Mouse (Mus musculus) neural tube, embryonic 12.5 days (tissue): ENCODE data around the gene Arfgap3. TPM values are rescaled to one million over a fixed set of nuclear protein-coding genes. Genes with fewer than 3 reads are reported as not detected.

Source experiments
- ATAC-seq: fragments of 200-750 bp; cut with Nextera tagmentation; 2 replicates; pipeline ENCODE4 v1.8.0; 2017; ENCODE audit warnings: low read depth, mild to moderate bottlenecking, moderate TSS enrichment, moderate library complexity; ENCODE audit not compliant: low FRiP score
- H3K27ac ChIP-seq: fragments of 300-500 bp; sonication (generic); 2 replicates; pipeline ENCODE4 v1.5.1; 2016
- H3K27me3 ChIP-seq: fragments of 300-500 bp; sonication (generic); replicated peaks from 2 replicates; pipeline ENCODE4 v1.6.1; 2016; ENCODE audit warnings: mild to moderate bottlenecking
- H3K36me3 ChIP-seq: fragments of 300-500 bp; sonication (generic); 2 replicates; pipeline ENCODE4 v1.6.1; 2016; ENCODE audit warnings: mild to moderate bottlenecking
- H3K4me1 ChIP-seq: fragments of 300-500 bp; sonication (generic); 2 replicates; pipeline ENCODE4 v1.6.1; 2016
- H3K4me2 ChIP-seq: fragments of 300-500 bp; sonication (generic); replicated peaks from 2 replicates; pipeline ENCODE4 v1.6.1; 2016; ENCODE audit warnings: mild to moderate bottlenecking
- H3K4me3 ChIP-seq: fragments of 300-500 bp; sonication (generic); 2 replicates; pipeline ENCODE4 v1.5.1; 2016
- H3K9ac ChIP-seq: fragments of 300-500 bp; sonication (generic); 2 replicates; pipeline ENCODE4 v1.6.1; 2016; ENCODE audit warnings: mild to moderate bottlenecking
- H3K9me3 ChIP-seq: fragments of 300-500 bp; sonication (generic); 2 replicates; pipeline ENCODE4 v1.6.1; 2016; ENCODE audit warnings: mild to moderate bottlenecking
- WGBS: fragments of 180-500 bp; shearing (Covaris S2); methylation state at CpG from one replicate; pipeline ENCODE4 v1.1.7; 2016; 5-methylcytosine and 5-hydroxymethylcytosine counted together
- polyA plus RNA-seq: library from polyadenylated mRNA; unstranded; fragments of >200 nt; fragmentation: Nextera tagmentation; extraction: Ambion mirVana; gene quantifications from 2 replicates; pipeline ENCODE4 v1.2.1, GENCODE M21; 2016

The Arfgap3 gene
- polyA plus RNA-seq, 1 experiment from 2014 or later: 39.0 TPM

DNA sequence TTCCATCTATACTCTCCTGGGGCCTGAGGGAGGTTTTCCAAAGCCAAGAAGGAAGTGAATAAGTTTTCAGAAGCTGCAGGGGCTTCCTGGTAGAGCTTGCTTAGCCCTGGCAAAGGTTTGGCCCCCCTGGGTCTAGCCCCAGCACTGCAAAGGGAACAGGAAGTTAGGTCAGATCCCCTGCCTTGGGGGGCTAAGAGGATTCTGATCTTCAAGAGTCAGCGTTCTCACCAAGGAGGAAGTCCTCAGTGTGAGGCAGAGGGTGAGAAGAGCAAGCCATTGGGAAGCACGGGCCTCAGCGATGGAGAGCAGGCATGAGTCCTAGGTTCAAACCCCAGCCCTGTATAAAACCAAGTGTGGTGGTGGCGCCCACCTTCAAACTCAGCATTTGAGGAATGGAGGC, 93.6 kb downstream of the Arfgap3 start:
- peaks cover 20% of the 10 kb centered on the region for H3K27me3 ChIP-seq
- WGBS: 79% methylated on average over 4 of the region's 4 CpGs
- H3K4me1 ChIP-seq: peaks cover 2% of the 10 kb centered on the region
- H3K36me3 ChIP-seq: no peaks in the 10 kb centered on the region
- no peak overlapping the region for H3K27ac ChIP-seq
- no peak overlapping the region for H3K4me2 ChIP-seq
- H3K9me3 ChIP-seq: 0 out of 2 replicates have a peak, but pooled peaks cover 3% of the 10 kb centered on the region
- ATAC-seq: no peak
- no peak overlapping the region for H3K9ac ChIP-seq
- H3K4me3 ChIP-seq: no peak overlapping the region

DNA sequence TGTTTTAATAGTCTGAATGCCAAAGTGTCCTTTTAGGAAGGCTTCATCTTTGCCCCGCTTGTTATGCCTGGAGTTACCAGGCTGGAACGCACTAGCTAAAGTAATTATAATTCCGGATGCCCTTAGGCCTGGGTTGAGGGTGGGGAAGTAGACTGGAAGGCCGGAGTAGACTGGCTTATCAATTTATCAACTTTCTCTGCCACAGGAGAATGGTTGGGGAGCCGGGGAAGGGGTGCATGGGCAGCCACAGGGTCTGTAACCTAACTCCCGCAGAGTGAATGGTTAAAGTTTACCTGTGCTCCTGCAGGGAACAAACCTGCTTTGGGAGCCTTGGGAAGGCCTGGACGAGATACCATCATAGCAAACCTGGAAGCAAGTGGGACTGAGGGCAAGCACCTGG, 94.1 kb downstream of the Arfgap3 start:
- Histone ChIP-seq H3K4me2 (no peak overlapping the region), H3K9me3 (0 out of 2 replicates have a peak, but pooled peaks cover 3% of the 10 kb centered on the region), H3K36me3 (no peaks in the 10 kb centered on the region), H3K27me3 (peaks cover 25% of the 10 kb centered on the region), H3K4me3 (no peak overlapping the region), H3K9ac (no peak overlapping the region), H3K4me1 (peaks cover 8% of the 10 kb centered on the region), H3K27ac (no peak overlapping the region)
- no peak for ATAC-seq
- 92% methylated on average over 7 of the region's 7 CpGs for WGBS

DNA sequence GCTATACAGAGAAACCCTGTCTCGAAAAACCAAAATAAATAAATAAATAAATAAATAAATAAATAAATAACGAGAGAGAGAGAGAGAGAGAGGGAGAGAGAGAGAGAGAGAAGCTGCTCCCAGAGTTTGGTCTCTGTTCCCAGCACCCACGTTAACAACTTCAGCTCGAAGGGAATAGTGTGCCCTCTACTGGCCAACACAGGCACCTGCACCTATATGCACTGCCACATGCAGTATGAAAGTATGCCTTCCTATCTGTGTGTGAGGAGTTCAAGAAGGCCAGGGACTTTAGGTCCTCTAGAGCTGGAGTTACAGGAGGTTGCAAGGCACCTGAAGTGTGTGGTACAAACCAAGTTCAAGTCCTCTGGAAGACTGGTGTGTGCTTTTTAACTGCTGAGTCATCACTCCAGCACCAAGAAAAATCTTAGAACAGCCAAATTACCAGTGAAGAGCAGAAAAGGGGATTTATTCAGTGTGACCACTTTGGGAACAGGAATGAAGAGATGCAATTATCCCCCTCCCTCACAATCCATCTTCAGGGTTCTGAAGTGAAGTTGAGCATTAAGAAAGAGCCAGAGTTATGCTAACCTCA, 94.8 kb downstream of the Arfgap3 start:
- Histone ChIP-seq H3K4me3 (no peak overlapping the region), H3K4me2 (no peak overlapping the region), H3K4me1 (peaks cover 13% of the 10 kb centered on the region), H3K27me3 (peaks cover 32% of the 10 kb centered on the region), H3K9me3 (0 out of 2 replicates have a peak, but pooled peaks cover 3% of the 10 kb centered on the region), H3K36me3 (no peaks in the 10 kb centered on the region), H3K9ac (no peak overlapping the region), H3K27ac (no peak overlapping the region)
- WGBS: 82% methylated on average over 4 of the region's 4 CpGs
- ATAC-seq: no peak

DNA sequence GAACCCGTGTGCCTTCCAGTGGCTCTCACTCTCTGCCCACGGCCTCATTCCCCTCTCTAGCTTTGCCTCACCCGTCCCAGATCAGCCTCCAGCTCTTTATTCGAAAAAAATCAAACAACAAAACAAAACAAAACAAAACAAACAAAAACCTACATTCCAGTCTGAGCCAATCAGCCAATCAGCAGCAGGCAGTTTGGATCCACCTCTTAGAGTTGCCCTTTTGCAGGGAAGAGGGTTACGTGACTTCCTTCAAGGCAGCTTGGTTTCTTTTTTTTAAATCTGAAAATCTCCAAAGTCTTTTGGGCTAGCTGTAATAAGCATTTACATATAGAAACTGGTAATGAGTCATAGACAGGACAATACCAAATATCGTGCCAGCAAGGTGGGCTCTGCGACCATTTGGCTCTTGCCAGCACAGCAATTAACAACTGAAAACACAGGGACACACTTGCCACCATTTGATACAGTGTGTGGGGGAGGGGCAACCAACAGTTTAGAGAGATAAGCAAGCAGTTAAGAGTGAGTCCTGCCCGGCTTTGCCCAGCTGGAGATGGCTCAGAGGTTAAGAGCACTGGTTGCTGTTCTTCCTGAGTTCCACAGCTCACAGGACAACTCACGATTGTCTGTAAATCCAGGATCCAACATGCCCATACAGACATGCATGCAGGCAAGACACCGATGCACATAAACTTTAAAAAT, 95.5 kb downstream of the Arfgap3 start:
- ATAC-seq: no peak
- peaks cover 13% of the 10 kb centered on the region for H3K4me1 ChIP-seq

DNA sequence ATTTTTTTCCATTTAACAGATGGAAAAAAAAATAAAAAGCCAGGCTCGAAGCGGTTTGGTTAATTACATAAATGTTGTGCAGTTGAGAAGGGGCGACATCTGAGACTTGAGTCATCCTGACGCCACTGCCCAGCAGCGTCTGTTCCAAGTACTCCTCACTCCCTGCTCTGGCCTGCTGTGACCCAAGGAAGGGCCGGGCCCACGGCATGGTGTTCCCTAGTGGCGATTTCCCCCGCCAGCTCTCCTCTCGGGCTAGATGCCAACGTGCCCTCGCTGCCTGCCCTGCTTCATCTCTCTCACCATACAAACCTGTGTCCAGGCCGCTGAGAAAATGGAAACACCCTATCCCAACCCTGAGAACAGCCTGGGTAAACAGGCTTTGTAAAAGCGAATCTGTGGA, 98.0 kb downstream of the Arfgap3 start:
- no peak overlapping the region for H3K9ac ChIP-seq
- no peak for ATAC-seq
- no peak overlapping the region for H3K4me3 ChIP-seq
- no peak overlapping the region for H3K27ac ChIP-seq
- peaks cover 38% of the 10 kb centered on the region for H3K27me3 ChIP-seq
- 0 out of 2 replicates have a peak, but pooled peaks cover 3% of the 10 kb centered on the region for H3K9me3 ChIP-seq
- 76% methylated on average over 14 of the region's 14 CpGs for WGBS
- H3K4me1 ChIP-seq: peaks cover 13% of the 10 kb centered on the region
- no peak overlapping the region for H3K4me2 ChIP-seq
- no peaks in the 10 kb centered on the region for H3K36me3 ChIP-seq

More for the DNA sequence above, 95.5 kb downstream of the Arfgap3 start:
- Histone ChIP-seq H3K36me3 (no peaks in the 10 kb centered on the region), H3K27me3 (peaks cover 38% of the 10 kb centered on the region), H3K9me3 (0 out of 2 replicates have a peak, but pooled peaks cover 3% of the 10 kb centered on the region), H3K27ac (no peak overlapping the region), H3K4me2 (no peak overlapping the region), H3K9ac (no peak overlapping the region), H3K4me3 (no peak overlapping the region)
- 72% methylated on average over 10 of the region's 10 CpGs for WGBS

DNA sequence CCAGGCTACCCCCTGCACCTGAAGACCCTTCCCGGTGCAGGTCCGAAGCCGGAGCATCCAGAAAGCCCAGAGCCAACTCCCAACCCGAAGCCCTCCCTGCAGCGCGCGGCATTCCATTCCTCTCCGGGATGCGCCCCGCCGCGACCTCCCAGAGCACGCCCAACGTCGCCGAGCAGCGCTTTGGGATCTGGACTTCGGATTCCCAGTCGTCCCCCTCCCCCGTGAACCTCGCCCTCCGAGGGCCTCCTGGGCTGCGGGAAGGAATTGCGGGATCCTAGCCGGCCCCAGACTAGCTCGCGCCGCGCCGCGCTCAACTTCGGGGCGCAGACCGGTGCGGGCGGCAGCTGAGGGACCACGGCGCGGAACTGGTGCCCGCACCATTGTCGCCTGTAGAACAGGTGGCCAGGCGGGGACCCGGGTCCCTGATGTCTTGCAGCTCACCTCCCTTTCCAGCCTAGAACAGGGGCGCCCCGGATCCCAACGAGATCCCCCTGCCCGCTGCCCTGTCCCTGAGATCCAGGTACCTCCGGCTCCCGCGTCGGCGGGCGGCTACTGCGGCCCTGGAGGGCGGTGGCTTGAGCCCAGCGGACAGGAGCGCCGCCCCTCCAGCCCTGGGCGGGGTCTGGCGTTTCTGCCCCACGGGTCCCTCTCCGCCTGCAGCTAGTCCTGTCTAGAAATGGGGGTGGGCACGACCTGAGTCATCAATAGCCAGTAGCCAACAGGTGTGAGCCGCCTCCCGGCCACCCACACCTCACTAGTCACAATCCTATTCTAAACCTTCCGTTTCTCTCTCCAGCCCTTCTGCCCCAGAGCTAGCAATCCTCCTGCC, 98.7 kb downstream of the Arfgap3 start, which contains the start of gene A4galt:
TSS of gene A4galt (minus strand) at position 599 of the 829 bp plus-strand sequence.
- 3% methylated on average over 66 of the region's 66 CpGs for WGBS
- Histone ChIP-seq H3K4me2 (peak within 1 kb of the TSS; percentile 84), H3K9me3 (0 out of 2 replicates have a peak, but pooled peaks cover 3% of the 10 kb centered on the region), H3K27ac (no peak within 1 kb of the TSS), H3K9ac (peak within 1 kb of the TSS; percentile 51; the same call in 1 of the 2 replicates), H3K36me3 (no peaks in the 10 kb centered on the region), H3K27me3 (peaks cover 38% of the 10 kb centered on the region), H3K4me1 (peaks cover 13% of the 10 kb centered on the region), H3K4me3 (peak within 1 kb of the TSS; percentile 42)
- ATAC-seq: no peak

DNA sequence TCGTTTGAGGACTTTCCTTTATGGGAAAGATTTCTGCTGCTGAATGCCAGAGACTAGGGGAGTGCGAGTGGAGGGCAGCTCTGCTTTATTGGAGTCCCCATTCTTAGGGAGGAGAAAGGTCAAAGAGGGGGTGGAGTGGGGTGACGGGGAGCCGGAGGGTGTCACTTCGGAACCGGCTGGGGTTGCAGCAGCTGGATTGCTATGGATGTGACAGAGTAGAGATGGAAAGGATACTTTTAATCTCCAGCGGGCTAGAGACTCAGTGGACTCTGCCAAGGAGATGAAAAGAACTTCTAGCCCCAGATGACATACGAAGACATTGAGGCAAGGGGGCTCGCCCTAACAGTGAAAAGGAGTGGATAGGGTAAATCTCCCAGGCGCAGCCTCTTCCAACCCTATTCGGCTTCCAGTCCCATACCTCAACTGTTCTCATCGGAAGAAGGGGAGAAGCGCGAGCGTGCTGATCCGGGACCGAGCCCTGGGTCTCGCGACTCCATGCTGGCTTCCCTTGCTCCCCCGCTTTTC, 99.3 kb downstream of the Arfgap3 start:
- H3K27ac ChIP-seq: no peak overlapping the region
- H3K4me3 ChIP-seq: peak overlapping the region; percentile 42
- H3K4me2 ChIP-seq: peak overlapping the region; percentile 84
- under 1% methylated on average over 20 of the region's 20 CpGs for WGBS
- 0 out of 2 replicates have a peak, but pooled peaks cover 3% of the 10 kb centered on the region for H3K9me3 ChIP-seq
- peaks cover 13% of the 10 kb centered on the region for H3K4me1 ChIP-seq
- H3K9ac ChIP-seq: peak overlapping the region; percentile 51; the same call in 1 of the 2 replicates
- H3K36me3 ChIP-seq: no peaks in the 10 kb centered on the region
- H3K27me3 ChIP-seq: peaks cover 38% of the 10 kb centered on the region
- no peak for ATAC-seq

Other genes starting within 250 kb of the Arfgap3 start
- 57.5 and 61.1 TPM in 2 replicates for gene Rrp7a, start 227.4 kb downstream of the Arfgap3 start, polyA plus RNA-seq
- gene Poldip3, start 200.9 kb downstream of the Arfgap3 start, polyA plus RNA-seq: 160 and 168 TPM in 2 replicates
- gene Cyb5r3, start 177.7 kb downstream of the Arfgap3 start, polyA plus RNA-seq: 143 and 157 TPM in 2 replicates
- 1.5 and 1.8 TPM in 2 replicates for gene A4galt, start 98.5 kb downstream of the Arfgap3 start, polyA plus RNA-seq
- gene Pacsin2, start 114.4 kb upstream of the Arfgap3 start, polyA plus RNA-seq: 41.7 and 46.8 TPM in 2 replicates
- gene Ttll1, start 160.6 kb upstream of the Arfgap3 start, polyA plus RNA-seq: 74.8 and 77.8 TPM in 2 replicates
- gene Bik, start 176.6 kb upstream of the Arfgap3 start, polyA plus RNA-seq: 1.5 and 1.7 TPM in 2 replicates
- 15.7 and 18.2 TPM in 2 replicates for gene Tspo, start 213.3 kb upstream of the Arfgap3 start, polyA plus RNA-seq
- 39.1 and 42.6 TPM in 2 replicates for gene Mcat, start 213.5 kb upstream of the Arfgap3 start, polyA plus RNA-seq
- gene Ttll12, start 244.9 kb upstream of the Arfgap3 start, polyA plus RNA-seq: 42.7 and 44.9 TPM in 2 replicates